Mouse (Mus musculus): ENCODE measurements around the gene Prelid3b. TPM values are rescaled to one million over a fixed set of nuclear protein-coding genes. Genes with fewer than 3 reads are reported as not detected.

Gene Prelid3b
- polyA plus RNA-seq, 1 experiment, result 46.1 TPM

- peaks cover 13% of the 10 kb centered on the region for H3K4me1 ChIP-seq (ENCODE audit: control insufficient read depth, insufficient read depth, low read length)
- TF ChIP-seq CTCF (IDR thresholded peaks at IDR 0.05; ENCODE audit: control insufficient read depth, insufficient read depth, insufficient replicate concordance, low read depth, low read length) (no peak), POLR2A (IDR thresholded peaks at IDR 0.05; ENCODE audit: control insufficient read depth, low read depth, low read length) (no peak)
- H3K4me3 ChIP-seq (ENCODE audit: control insufficient read depth, low read depth, low read length), result no peak overlapping the region; the same call in 1 of the 2 replicates
- no peaks in the 10 kb centered on the region for H3K27me3 ChIP-seq (ENCODE audit: control insufficient read depth, insufficient read depth, low read length)
- no peak overlapping the region for H3K27ac ChIP-seq (ENCODE audit: control insufficient read depth, insufficient read depth, low read depth, low read length)
- H3K36me3 ChIP-seq (ENCODE audit: control insufficient read depth, insufficient read depth, low read length), result no peaks in the 10 kb centered on the region
Measured at GRCm38 (mm10) chr2:174477543-174478319, 4.8 kb upstream of the Prelid3b start.

DNA sequence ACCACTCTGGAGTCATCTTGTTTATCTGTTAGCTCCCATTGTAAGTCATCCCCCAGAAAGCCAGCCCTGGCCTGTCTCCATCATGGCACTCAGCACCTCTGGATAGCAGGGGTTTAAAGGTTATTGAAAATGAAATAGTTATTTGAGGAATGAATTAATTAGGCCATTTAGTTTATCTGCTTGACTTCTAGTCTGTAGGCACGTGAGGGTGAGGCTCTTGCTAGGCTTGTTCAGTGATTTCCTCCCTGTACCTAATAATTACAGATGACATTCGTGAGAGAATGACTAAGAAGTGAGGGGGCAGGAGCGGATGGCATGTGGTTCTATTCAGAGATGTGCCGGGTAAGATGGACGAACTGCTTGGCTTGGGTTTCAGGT, 658 bp upstream of the Prelid3b start:
- no peaks in the 10 kb centered on the region for H3K27me3 ChIP-seq (ENCODE audit: control insufficient read depth, insufficient read depth, low read length)
- peak overlapping the region; percentile 89 for H3K4me3 ChIP-seq (ENCODE audit: control insufficient read depth, low read depth, low read length)
- TF ChIP-seq POLR2A (IDR thresholded peaks at IDR 0.05; ENCODE audit: control insufficient read depth, low read depth, low read length) (no peak), CTCF (IDR thresholded peaks at IDR 0.05; ENCODE audit: control insufficient read depth, insufficient read depth, insufficient replicate concordance, low read depth, low read length) (no peak)
- peak overlapping the region; percentile 50; the same call in 1 of the 2 replicates for H3K27ac ChIP-seq (ENCODE audit: control insufficient read depth, insufficient read depth, low read depth, low read length)
- H3K36me3 ChIP-seq (ENCODE audit: control insufficient read depth, insufficient read depth, low read length), result no peaks in the 10 kb centered on the region; the same call in 1 of the 2 replicates
- H3K4me1 ChIP-seq (ENCODE audit: control insufficient read depth, insufficient read depth, low read length), result peaks cover 16% of the 10 kb centered on the region

GRCm38 (mm10) chr2:174472407-174472806, 474 bp downstream of the Prelid3b start:
- no peak for TF ChIP-seq POLR2A (IDR thresholded peaks at IDR 0.05; ENCODE audit: control insufficient read depth, low read depth, low read length)
- TF ChIP-seq CTCF (IDR thresholded peaks at IDR 0.05; ENCODE audit: control insufficient read depth, insufficient read depth, insufficient replicate concordance, low read depth, low read length), result no peak
- Histone ChIP-seq H3K27me3 (ENCODE audit: control insufficient read depth, insufficient read depth, low read length) (no peaks in the 10 kb centered on the region), H3K4me3 (ENCODE audit: control insufficient read depth, low read depth, low read length) (peak overlapping the region; percentile 89), H3K36me3 (ENCODE audit: control insufficient read depth, insufficient read depth, low read length) (no peaks in the 10 kb centered on the region; the same call in 1 of the 2 replicates), H3K4me1 (ENCODE audit: control insufficient read depth, insufficient read depth, low read length) (peaks cover 13% of the 10 kb centered on the region), H3K27ac (ENCODE audit: control insufficient read depth, insufficient read depth, low read depth, low read length) (peak overlapping the region; percentile 78)

GRCm38 (mm10) chr2:174470786-174471405, 2.0 kb downstream of the Prelid3b start:
- H3K4me3 ChIP-seq (ENCODE audit: control insufficient read depth, low read depth, low read length), result no peak overlapping the region
- TF ChIP-seq POLR2A (IDR thresholded peaks at IDR 0.05; ENCODE audit: control insufficient read depth, low read depth, low read length), result no peak
- TF ChIP-seq CTCF (IDR thresholded peaks at IDR 0.05; ENCODE audit: control insufficient read depth, insufficient read depth, insufficient replicate concordance, low read depth, low read length), result no peak
- H3K27ac ChIP-seq (ENCODE audit: control insufficient read depth, insufficient read depth, low read depth, low read length), result no peak overlapping the region
- H3K27me3 ChIP-seq (ENCODE audit: control insufficient read depth, insufficient read depth, low read length), result no peaks in the 10 kb centered on the region
- H3K4me1 ChIP-seq (ENCODE audit: control insufficient read depth, insufficient read depth, low read length), result peaks cover 13% of the 10 kb centered on the region
- H3K36me3 ChIP-seq (ENCODE audit: control insufficient read depth, insufficient read depth, low read length), result peaks cover 2% of the 10 kb centered on the region

DNA sequence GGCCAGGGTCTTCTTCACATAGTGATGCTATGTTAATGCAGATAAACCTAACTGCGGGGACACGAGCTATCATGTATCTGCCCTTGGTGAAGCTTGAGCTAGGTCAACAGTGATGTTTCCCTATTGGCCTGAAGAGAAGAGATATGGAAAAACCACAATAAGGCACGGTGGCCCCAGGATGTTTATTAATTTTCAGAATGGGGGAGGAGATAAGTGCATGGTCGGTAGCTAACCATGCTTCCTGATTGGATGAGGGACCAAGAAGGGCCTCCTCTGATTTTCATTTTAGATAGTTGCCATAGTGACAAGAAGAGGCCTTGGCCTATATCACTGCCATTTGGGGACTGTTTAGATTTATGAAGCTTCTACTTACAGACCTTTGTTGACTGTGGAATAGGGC, 2.5 kb downstream of the Prelid3b start:
- Histone ChIP-seq H3K4me1 (ENCODE audit: control insufficient read depth, insufficient read depth, low read length) (peaks cover 13% of the 10 kb centered on the region), H3K27me3 (ENCODE audit: control insufficient read depth, insufficient read depth, low read length) (no peaks in the 10 kb centered on the region), H3K36me3 (ENCODE audit: control insufficient read depth, insufficient read depth, low read length) (peaks cover 2% of the 10 kb centered on the region), H3K27ac (ENCODE audit: control insufficient read depth, insufficient read depth, low read depth, low read length) (no peak overlapping the region), H3K4me3 (ENCODE audit: control insufficient read depth, low read depth, low read length) (no peak overlapping the region)
- TF ChIP-seq CTCF (IDR thresholded peaks at IDR 0.05; ENCODE audit: control insufficient read depth, insufficient read depth, insufficient replicate concordance, low read depth, low read length) (no peak), POLR2A (IDR thresholded peaks at IDR 0.05; ENCODE audit: control insufficient read depth, low read depth, low read length) (no peak)

DNA sequence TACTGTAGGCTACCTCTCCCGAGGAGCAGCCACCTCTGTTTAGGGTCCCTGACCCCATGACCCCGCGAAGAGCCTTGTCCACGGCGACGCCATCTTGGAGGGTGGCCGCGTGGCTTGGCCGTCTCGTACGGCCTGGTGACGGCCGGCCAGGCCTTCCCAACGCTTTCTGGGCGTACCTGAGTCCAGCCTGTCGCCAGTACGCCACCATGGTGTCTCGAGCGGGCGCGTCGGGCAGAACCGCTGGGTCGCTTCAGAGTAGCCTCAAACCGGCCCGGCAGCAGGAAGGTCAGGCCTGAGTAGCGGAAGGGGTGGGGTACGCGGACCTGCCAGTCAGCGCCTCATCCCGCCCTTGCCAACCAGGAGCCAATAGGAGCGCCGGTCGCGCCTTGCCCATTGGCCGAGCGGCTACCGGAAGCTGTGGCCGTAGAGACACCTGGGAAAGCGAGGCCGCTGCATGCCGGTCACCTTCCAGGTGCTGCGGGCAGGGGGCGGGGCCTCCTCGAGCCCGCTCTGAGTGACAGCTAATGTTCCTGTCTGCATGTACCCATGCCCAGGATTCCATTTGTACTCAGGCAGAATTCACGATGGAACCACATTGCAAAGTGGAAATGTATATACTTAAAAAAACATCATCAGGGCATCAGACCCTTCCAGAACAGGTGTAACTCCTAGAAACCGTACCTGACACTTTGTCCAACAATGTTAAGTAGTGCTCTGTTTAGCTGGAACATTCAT, 8.9 kb downstream of the Prelid3b start, which contains the start of gene Atp5e:
TSS of gene Atp5e (minus strand) at position 317 of the 735 bp plus-strand sequence.
- peak; percentile 68 for TF ChIP-seq POLR2A (IDR thresholded peaks at IDR 0.05; ENCODE audit: control insufficient read depth, low read depth, low read length)
- TF ChIP-seq CTCF (IDR thresholded peaks at IDR 0.05; ENCODE audit: control insufficient read depth, insufficient read depth, insufficient replicate concordance, low read depth, low read length), result 0 out of 2 replicates have a peak, but pooled peaks have one; percentile 6
- Histone ChIP-seq H3K27ac (ENCODE audit: control insufficient read depth, insufficient read depth, low read depth, low read length) (peak within 1 kb of the TSS; percentile 90), H3K4me1 (ENCODE audit: control insufficient read depth, insufficient read depth, low read length) (peaks cover 3% of the 10 kb centered on the region; the same call in 1 of the 2 replicates), H3K27me3 (ENCODE audit: control insufficient read depth, insufficient read depth, low read length) (no peaks in the 10 kb centered on the region), H3K36me3 (ENCODE audit: control insufficient read depth, insufficient read depth, low read length) (peaks cover 4% of the 10 kb centered on the region), H3K4me3 (ENCODE audit: control insufficient read depth, low read depth, low read length) (peak within 1 kb of the TSS; percentile 97)

- peak overlapping the region; percentile 90 for H3K27ac ChIP-seq (ENCODE audit: control insufficient read depth, insufficient read depth, low read depth, low read length)
- H3K4me1 ChIP-seq (ENCODE audit: control insufficient read depth, insufficient read depth, low read length), result peaks cover 3% of the 10 kb centered on the region; the same call in 1 of the 2 replicates
- H3K27me3 ChIP-seq (ENCODE audit: control insufficient read depth, insufficient read depth, low read length), result no peaks in the 10 kb centered on the region
- TF ChIP-seq POLR2A (IDR thresholded peaks at IDR 0.05; ENCODE audit: control insufficient read depth, low read depth, low read length), result no peak
- no peak for TF ChIP-seq CTCF (IDR thresholded peaks at IDR 0.05; ENCODE audit: control insufficient read depth, insufficient read depth, insufficient replicate concordance, low read depth, low read length)
- peaks cover 4% of the 10 kb centered on the region for H3K36me3 ChIP-seq (ENCODE audit: control insufficient read depth, insufficient read depth, low read length)
- H3K4me3 ChIP-seq (ENCODE audit: control insufficient read depth, low read depth, low read length), result peak overlapping the region; percentile 97
Measured at GRCm38 (mm10) chr2:174463370-174463769, 9.5 kb downstream of the Prelid3b start.
